Mouse (Mus musculus) spleen, adult 2 months (tissue): ENCODE data around the gene Plekhh2. TPM values are rescaled to one million over a fixed set of nuclear protein-coding genes. Genes with fewer than 3 reads are reported as not detected.

Experiments used
- DNase-seq, 2 experiments: peaks; one replicate each; pipeline versions ENCODE4 v3.0.0 to v3.0.0-alpha.2; 2012 to 2021; ENCODE audit warnings: low spot score in 2 of 2, low read depth in 1 of 2
- H3K27ac ChIP-seq: fragments of 200-500 bp; 2 replicates; pipeline ENCODE4 v1.5.1; 2012; ENCODE audit warnings: low read length, inconsistent platforms; ENCODE audit not compliant: insufficient read depth
- H3K27me3 ChIP-seq: fragments of 200-500 bp; 2 replicates; pipeline ENCODE4 v1.6.1; 2012; ENCODE audit warnings: mild to moderate bottlenecking, moderate library complexity, low read length, inconsistent platforms; ENCODE audit not compliant: control insufficient read depth, insufficient read depth
- H3K36me3 ChIP-seq: fragments of 200-500 bp; 2 replicates; pipeline ENCODE4 v1.6.1; 2012; ENCODE audit warnings: mild to moderate bottlenecking, low read length, inconsistent platforms; ENCODE audit not compliant: control insufficient read depth, insufficient read depth
- H3K4me1 ChIP-seq: fragments of 200-500 bp; 2 replicates; pipeline ENCODE4 v1.6.1; 2011; ENCODE audit warnings: inconsistent platforms; ENCODE audit not compliant: control insufficient read depth, insufficient read depth, insufficient read length
- H3K4me3 ChIP-seq: fragments of 200-500 bp; 2 replicates; pipeline ENCODE4 v1.5.1; 2011; ENCODE audit warnings: mild to moderate bottlenecking, inconsistent platforms; ENCODE audit not compliant: insufficient read depth, insufficient read length; ENCODE audit errors: extremely low read depth
- CTCF ChIP-seq: fragments of 200-500 bp; IDR thresholded peaks from 2 replicates; pipeline ENCODE4 v1.5.1; 2011; ENCODE audit warnings: mild to moderate bottlenecking, inconsistent platforms; ENCODE audit not compliant: insufficient read depth, insufficient read length, insufficient replicate concordance; ENCODE audit errors: extremely low read depth
- POLR2A ChIP-seq: fragments of 200-500 bp; IDR thresholded peaks from 2 replicates; pipeline ENCODE4 v1.6.1; 2011; ENCODE audit warnings: low read depth, low read length, inconsistent platforms
- WGBS: fragments of 180-500 bp; shearing (Covaris S2); methylation state at CpG from one replicate; pipeline ENCODE4 v1.1.7; 2018; 5-methylcytosine and 5-hydroxymethylcytosine counted together
- polyA plus RNA-seq: library from polyadenylated mRNA; depleted of rRNA; stranded (reverse); fragments of >200 nt; gene quantifications from 2 replicates; pipeline ENCODE4 v1.2.3, GENCODE M21; 2012

The Plekhh2 gene
- polyA plus RNA-seq, 1 experiment = 1.6 TPM

DNA sequence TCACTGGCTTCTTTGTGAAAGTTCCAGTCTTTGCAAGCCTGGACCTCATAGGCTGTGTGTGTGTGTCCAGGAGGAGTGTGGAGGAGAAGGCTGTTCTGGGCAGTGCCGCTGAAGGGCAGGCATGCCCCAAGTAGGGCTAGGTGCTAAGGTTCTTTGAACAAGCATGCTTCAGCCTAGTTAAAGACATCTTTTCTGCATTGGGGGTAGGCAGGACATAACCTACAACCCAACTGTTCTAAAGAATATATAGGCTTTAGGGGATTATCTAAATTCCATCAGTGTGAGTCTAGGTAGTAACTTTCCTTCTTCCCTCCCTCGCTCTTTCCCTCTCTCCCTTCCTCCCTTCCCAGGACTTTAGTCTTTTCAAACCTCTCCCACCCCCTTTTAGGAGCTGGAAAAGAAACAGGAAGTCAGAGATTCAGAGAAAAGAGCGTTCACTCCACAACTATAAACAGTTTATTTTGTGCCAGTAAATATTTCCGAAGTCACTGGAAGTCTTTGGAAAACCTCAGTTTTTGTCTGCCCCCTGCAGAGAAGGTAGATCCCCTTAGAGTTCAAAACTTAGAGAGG is 906 bp downstream of the Plekhh2 start:
- Histone ChIP-seq H3K27me3 (peaks cover 9% of the 10 kb centered on the region), H3K4me1 (no peaks in the 10 kb centered on the region; the same call in 1 of the 2 replicates), H3K36me3 (no peaks in the 10 kb centered on the region), H3K4me3 (peak overlapping the region; percentile 28; the same call in 1 of the 2 replicates), H3K27ac (peak overlapping the region; percentile 48; the same call in 1 of the 2 replicates)
- TF ChIP-seq POLR2A (no peak), CTCF (no peak)
- 16% methylated on average over 4 of the region's 4 CpGs for WGBS
- DNase-seq = no peak

DNA sequence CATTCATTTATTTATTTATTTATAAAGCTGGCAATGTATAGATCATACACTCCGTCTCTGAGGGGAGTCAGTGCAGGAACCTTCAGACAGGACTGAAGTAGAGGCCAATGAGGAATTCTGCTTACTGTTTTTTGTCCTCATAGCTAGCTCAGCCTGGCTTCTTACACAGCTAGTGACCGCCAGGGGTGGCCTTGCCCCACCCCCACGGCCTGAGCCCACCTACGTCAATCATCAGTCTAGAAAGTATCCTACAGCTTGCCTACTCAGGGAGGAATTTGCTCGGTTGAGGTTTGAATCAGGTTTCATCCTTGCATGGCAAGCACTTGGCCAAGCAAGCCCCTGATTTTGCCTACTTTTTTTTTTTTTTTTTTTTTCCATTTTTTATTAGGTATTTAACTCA is 4.2 kb downstream of the Plekhh2 start:
- H3K4me1 ChIP-seq = no peaks in the 10 kb centered on the region; the same call in 1 of the 2 replicates
- no peak for DNase-seq
- TF ChIP-seq CTCF (no peak), POLR2A (no peak)
- no peaks in the 10 kb centered on the region for H3K36me3 ChIP-seq
- no peak overlapping the region for H3K27ac ChIP-seq
- H3K4me3 ChIP-seq = no peak overlapping the region
- WGBS = 91% methylated on average over 5 of the region's 5 CpGs
- H3K27me3 ChIP-seq = peaks cover 9% of the 10 kb centered on the region

DNA sequence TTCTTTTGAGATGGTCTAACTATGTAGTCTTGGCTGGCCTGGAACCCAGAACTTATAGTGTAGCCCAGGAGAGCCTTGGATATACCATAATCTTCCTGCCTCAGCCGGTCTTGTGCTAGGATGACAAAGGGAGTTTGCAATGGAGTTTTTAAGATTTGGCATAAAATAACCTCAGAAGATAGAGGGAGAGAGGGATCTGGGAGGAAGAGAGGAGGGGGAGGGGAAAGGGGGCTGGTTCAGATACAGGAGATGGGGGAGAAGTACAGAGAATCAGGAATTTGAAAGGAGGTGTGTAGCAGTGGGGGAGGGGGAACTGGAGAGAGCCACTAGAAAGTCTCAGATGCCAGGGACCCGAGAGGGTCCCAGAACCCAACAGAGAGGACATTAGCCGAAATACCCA is 7.7 kb downstream of the Plekhh2 start:
- Histone ChIP-seq H3K36me3 (no peaks in the 10 kb centered on the region), H3K27ac (no peak overlapping the region), H3K4me3 (no peak overlapping the region), H3K4me1 (no peaks in the 10 kb centered on the region), H3K27me3 (no peaks in the 10 kb centered on the region; the same call in 1 of the 2 replicates)
- TF ChIP-seq POLR2A (no peak), CTCF (no peak)
- no peak for DNase-seq
- 89% methylated on average over 3 of the region's 3 CpGs for WGBS

DNA sequence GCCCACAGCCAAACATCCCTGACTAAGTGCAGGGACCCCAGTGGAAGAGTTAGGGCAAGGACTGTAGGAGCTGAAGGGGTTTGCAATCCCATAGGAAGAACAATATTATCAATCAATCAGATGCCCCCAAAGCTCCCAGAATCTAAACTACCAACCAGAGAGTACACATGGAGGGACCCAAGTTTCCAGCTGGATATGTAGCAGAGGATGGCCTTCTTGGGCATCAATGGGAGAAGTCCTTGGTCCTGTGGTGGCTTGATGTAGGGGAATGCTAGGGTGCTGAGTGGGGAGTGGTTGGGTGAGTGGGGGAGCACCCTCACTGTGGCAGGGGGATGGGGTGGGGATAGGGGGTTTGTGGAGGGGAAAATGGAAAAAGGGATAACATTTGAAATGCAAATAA is 8.4 kb downstream of the Plekhh2 start:
- H3K27ac ChIP-seq = no peak overlapping the region
- no peaks in the 10 kb centered on the region for H3K4me1 ChIP-seq
- no peak overlapping the region for H3K4me3 ChIP-seq
- no peaks in the 10 kb centered on the region for H3K36me3 ChIP-seq
- H3K27me3 ChIP-seq = no peaks in the 10 kb centered on the region; the same call in 1 of the 2 replicates
- no peak for DNase-seq
- TF ChIP-seq POLR2A (no peak), CTCF (no peak)

DNA sequence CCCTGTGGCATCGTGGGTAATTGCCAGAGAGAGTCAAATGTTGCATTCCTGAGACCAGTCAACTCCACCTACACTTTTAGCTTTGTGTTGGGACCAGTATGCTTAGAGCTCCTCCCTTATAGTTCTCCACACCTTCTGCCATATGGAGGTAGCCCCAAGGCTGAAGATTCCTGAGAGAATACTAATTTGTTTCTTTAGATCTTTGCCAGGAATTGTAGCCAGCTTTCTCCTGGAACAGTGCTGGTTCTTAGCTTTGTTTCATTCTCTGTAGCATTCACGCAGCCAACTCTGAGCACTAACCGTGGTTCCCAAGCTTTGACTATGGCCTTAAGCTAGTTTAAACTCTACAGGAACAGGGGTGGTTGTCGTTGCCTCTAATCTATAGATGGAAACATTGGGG is 17.7 kb downstream of the Plekhh2 start:
- H3K4me3 ChIP-seq = no peak overlapping the region
- WGBS = 85% methylated on average over 4 of the region's 4 CpGs
- no peaks in the 10 kb centered on the region for H3K27me3 ChIP-seq
- DNase-seq = no peak
- TF ChIP-seq CTCF (no peak), POLR2A (no peak)
- no peaks in the 10 kb centered on the region for H3K36me3 ChIP-seq
- no peaks in the 10 kb centered on the region for H3K4me1 ChIP-seq
- H3K27ac ChIP-seq = no peak overlapping the region

DNA sequence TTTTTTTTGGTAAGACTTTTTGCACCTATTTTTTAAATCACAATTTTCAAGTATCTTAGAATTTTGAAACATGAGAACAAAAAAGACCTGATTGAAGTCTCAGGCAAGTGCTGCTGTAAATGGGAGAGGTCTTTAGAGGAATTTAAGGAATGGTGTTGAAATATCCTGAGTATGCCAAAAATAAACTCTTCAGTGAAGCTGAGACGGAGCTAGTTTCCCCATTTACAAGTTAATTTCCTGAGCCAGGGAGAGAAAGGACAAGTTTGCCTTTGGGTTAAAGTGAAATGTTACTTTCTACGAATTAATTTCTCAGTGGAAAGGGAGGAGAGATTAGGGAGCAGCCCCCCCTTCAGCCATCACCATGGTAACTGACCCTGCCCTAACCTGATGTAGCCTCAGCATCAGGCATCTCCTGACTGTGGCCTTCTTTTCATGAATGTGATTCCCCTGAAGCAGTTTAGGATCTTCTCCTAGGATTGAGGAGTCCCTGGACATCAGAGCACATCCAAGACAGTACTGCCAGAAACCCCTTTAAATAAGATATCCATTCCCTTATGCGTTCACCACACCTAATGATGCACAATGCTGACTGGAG is 18.6 kb downstream of the Plekhh2 start:
- DNase-seq = no peak
- 57% methylated on average over 3 of the region's 3 CpGs for WGBS
- Histone ChIP-seq H3K27ac (0 out of 2 replicates have a peak overlapping the region, but pooled peaks have one; percentile 9), H3K36me3 (no peaks in the 10 kb centered on the region), H3K4me3 (no peak overlapping the region), H3K27me3 (no peaks in the 10 kb centered on the region), H3K4me1 (no peaks in the 10 kb centered on the region)
- TF ChIP-seq CTCF = no peak
- TF ChIP-seq POLR2A = no peak

DNA sequence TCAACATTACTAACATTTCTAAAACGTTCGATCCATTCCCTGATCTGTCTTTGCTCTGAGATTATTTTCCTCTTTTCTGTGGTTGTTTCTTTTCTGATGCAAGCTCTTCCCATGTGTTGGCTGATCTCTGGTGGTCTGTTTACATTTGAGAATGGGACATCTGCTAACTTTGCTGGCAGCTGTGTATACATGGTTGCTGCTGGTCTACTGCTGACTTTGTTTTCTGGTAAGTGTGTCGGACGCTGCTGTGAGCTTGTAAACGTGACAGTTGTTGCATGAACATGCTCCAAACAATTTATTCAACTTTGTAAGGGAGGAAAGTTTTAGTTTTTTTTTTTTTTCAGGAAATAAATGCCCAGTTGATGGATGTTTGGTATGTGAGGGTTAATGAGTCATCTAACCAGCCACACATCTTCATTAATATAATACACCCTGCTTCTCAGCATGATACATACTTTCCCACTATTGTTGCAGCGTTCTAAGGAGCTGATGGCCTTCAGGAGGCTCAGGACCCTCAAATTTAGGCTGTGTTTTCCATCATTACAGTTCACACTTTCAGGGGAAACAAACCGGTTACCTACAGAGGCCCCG is 21.3 kb downstream of the Plekhh2 start:
- H3K27ac ChIP-seq = no peak overlapping the region
- no peak for TF ChIP-seq POLR2A
- TF ChIP-seq CTCF = no peak
- DNase-seq = no peak
- no peak overlapping the region for H3K4me3 ChIP-seq
- no peaks in the 10 kb centered on the region for H3K36me3 ChIP-seq
- WGBS = 79% methylated on average over 8 of the region's 8 CpGs
- H3K27me3 ChIP-seq = no peaks in the 10 kb centered on the region
- H3K4me1 ChIP-seq = no peaks in the 10 kb centered on the region
